Mouse (Mus musculus) heart, embryonic 15.5 days (tissue): ENCODE measurements around the gene Smyd3. TPM values are rescaled to one million over a fixed set of nuclear protein-coding genes. Genes with fewer than 3 reads are reported as not detected.
A peak's percentile ranks its signal among the peaks of the same experiment; 100 is the strongest.

Source experiments
- ATAC-seq: fragments of 200-750 bp; cut with Nextera tagmentation; replicated peaks from 2 replicates; pipeline ENCODE4 v1.8.0; 2017; ENCODE audit warnings: low read depth, moderate TSS enrichment; ENCODE audit not compliant: insufficient number of reproducible peaks, insufficient read depth, low FRiP score
- H3K27ac ChIP-seq: fragments of 300-500 bp; sonication (generic); 2 replicates; pipeline ENCODE4 v1.5.1; 2015; ENCODE audit warnings: mild to moderate bottlenecking, inconsistent platforms
- H3K27me3 ChIP-seq: fragments of 300-500 bp; sonication (generic); 2 replicates; pipeline ENCODE4 v1.6.1; 2015; ENCODE audit warnings: inconsistent platforms
- H3K36me3 ChIP-seq: fragments of 300-500 bp; sonication (generic); 2 replicates; pipeline ENCODE4 v1.6.1; 2015; ENCODE audit warnings: mild to moderate bottlenecking, inconsistent platforms
- H3K4me1 ChIP-seq: fragments of 300-500 bp; sonication (generic); replicated peaks from 2 replicates; pipeline ENCODE4 v1.6.1; 2015; ENCODE audit warnings: inconsistent platforms
- H3K4me2 ChIP-seq: fragments of 300-500 bp; sonication (generic); 2 replicates; pipeline ENCODE4 v1.6.1; 2015; ENCODE audit warnings: inconsistent platforms, mild to moderate bottlenecking, moderate library complexity
- H3K4me3 ChIP-seq: fragments of 300-500 bp; sonication (generic); 2 replicates; pipeline ENCODE4 v1.5.1; 2015; ENCODE audit warnings: mild to moderate bottlenecking, inconsistent platforms
- H3K9ac ChIP-seq: fragments of 300-500 bp; sonication (generic); 2 replicates; pipeline ENCODE4 v1.6.1; 2015; ENCODE audit warnings: mild to moderate bottlenecking, inconsistent platforms
- H3K9me3 ChIP-seq: fragments of 300-500 bp; sonication (generic); replicated peaks from 2 replicates; pipeline ENCODE4 v1.6.1; 2016; ENCODE audit warnings: inconsistent platforms
- WGBS: fragments of 180-500 bp; shearing (Covaris S2); methylation state at CpG from one replicate; pipeline ENCODE4 v1.1.7; 2015; ENCODE audit warnings: mixed read lengths; 5-methylcytosine and 5-hydroxymethylcytosine counted together
- polyA plus RNA-seq: library from polyadenylated mRNA; unstranded; fragments of >200 nt; fragmentation: Nextera tagmentation; extraction: Ambion mirVana; gene quantifications from 2 replicates; pipeline ENCODE4 v1.2.1, GENCODE M21; 2015

The Smyd3 gene
- polyA plus RNA-seq, 1 experiment from 2014 or later = 9.1 TPM

GRCm38 (mm10) chr1:179277346-179277745 lies 240.5 kb downstream of the Smyd3 start:
- Histone ChIP-seq H3K36me3 (no peaks in the 10 kb centered on the region), H3K9ac (no peak overlapping the region), H3K9me3 (no peaks in the 10 kb centered on the region), H3K4me3 (no peak overlapping the region), H3K4me2 (no peak overlapping the region), H3K4me1 (peaks cover 15% of the 10 kb centered on the region), H3K27ac (no peak overlapping the region), H3K27me3 (no peaks in the 10 kb centered on the region)
- no peak for ATAC-seq
- WGBS = 91% methylated on average over 9 of the region's 9 CpGs

DNA sequence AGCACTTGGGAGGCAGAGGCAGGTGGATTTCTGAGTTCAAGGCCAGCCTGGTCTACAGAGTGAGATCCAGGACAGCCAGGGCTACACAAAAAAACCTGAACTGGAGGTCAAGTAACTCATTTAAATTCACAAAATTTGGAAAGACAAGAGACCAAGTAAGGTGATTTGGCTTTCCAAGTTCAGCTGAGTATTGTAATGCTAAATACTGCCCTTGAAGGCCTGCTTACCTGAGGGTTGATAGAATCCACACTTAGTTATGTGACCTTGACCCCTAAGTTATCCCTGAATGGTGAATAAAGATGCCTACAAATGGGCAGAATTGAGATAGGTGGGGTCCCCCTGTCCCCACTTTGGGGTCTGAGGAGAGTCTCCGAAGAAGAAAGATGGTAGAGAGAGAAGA lies 241.0 kb downstream of the Smyd3 start:
- ATAC-seq = no peak
- H3K4me2 ChIP-seq = no peak overlapping the region
- H3K27ac ChIP-seq = no peak overlapping the region
- no peak overlapping the region for H3K4me3 ChIP-seq
- 94% methylated on average over 1 of the region's 1 CpGs for WGBS
- no peaks in the 10 kb centered on the region for H3K36me3 ChIP-seq
- H3K4me1 ChIP-seq = peaks cover 10% of the 10 kb centered on the region
- H3K27me3 ChIP-seq = no peaks in the 10 kb centered on the region
- no peak overlapping the region for H3K9ac ChIP-seq
- H3K9me3 ChIP-seq = no peaks in the 10 kb centered on the region

DNA sequence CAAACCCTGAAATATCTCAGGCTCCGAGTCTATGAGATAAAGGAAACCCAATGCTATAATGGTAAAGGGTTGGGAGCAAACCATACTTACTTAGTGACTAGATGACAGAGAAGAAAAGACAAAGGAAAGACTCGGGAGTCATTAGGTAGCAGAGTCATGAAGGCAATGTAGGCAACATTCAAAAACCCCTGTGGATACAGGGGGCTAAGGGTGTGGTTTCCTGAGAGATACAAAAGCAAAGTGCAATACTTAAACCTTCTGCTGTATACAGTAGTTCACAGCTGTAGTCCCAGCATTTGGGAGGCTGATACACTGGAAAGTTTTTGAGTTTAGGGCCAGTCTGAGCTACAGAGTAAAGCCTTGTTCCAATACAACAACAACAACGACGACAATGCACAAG lies 244.9 kb downstream of the Smyd3 start:
- H3K4me1 ChIP-seq = no peaks in the 10 kb centered on the region
- H3K27me3 ChIP-seq = no peaks in the 10 kb centered on the region
- no peak overlapping the region for H3K27ac ChIP-seq
- no peak overlapping the region for H3K9ac ChIP-seq
- no peak for ATAC-seq
- no peaks in the 10 kb centered on the region for H3K36me3 ChIP-seq
- H3K9me3 ChIP-seq = peaks cover 7% of the 10 kb centered on the region; the same call in 1 of the 2 replicates
- no peak overlapping the region for H3K4me3 ChIP-seq
- no peak overlapping the region for H3K4me2 ChIP-seq
- 82% methylated on average over 4 of the region's 4 CpGs for WGBS

DNA sequence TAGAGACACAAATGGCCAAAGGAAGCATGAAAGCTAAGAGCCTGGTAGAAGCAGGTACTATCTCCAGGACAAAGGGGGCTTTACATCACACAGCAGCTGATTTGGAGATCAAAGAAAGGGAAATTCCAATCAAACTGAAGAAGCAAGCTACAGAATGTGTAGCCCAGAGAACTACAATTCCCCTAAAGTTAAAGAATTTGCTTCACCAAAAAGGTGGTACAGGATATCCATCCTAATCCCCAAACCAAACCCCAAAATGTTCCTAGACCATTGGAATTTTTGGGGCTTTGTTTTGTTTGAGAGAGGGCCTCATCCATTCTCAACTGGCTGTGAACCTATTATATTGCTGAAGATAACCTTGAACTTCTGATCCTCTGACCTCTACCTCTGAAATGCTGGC lies 245.5 kb downstream of the Smyd3 start:
- ATAC-seq = no peak
- H3K9me3 ChIP-seq = peaks cover 7% of the 10 kb centered on the region; the same call in 1 of the 2 replicates
- H3K4me2 ChIP-seq = no peak overlapping the region
- no peak overlapping the region for H3K4me3 ChIP-seq
- no peak overlapping the region for H3K27ac ChIP-seq
- H3K4me1 ChIP-seq = no peaks in the 10 kb centered on the region
- H3K36me3 ChIP-seq = no peaks in the 10 kb centered on the region
- H3K9ac ChIP-seq = no peak overlapping the region
- H3K27me3 ChIP-seq = no peaks in the 10 kb centered on the region

DNA sequence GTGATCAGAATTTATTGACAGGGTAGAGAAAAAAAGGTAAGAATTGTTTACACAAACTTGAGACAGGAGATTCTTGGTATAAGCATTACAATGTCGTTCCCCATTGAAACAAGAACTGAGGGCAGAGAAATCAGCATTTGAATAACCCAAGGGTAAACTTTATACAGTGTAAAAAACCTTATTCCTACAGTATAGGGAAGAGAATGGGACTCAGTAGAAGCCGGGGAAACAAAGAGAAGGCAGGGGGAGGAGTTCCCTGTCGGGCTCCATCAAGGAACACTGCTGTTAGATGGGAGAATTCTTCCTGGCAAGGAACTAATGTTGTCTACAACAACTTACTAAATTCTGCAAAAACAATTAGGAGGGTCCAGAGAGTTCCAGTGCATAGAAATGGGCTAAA lies 250.9 kb downstream of the Smyd3 start:
- no peak overlapping the region for H3K9ac ChIP-seq
- no peak for ATAC-seq
- no peaks in the 10 kb centered on the region for H3K4me1 ChIP-seq
- no peak overlapping the region for H3K4me3 ChIP-seq
- H3K9me3 ChIP-seq = peaks cover 7% of the 10 kb centered on the region; the same call in 1 of the 2 replicates
- no peak overlapping the region for H3K4me2 ChIP-seq
- WGBS = 74% methylated on average over 3 of the region's 3 CpGs
- no peaks in the 10 kb centered on the region for H3K27me3 ChIP-seq
- H3K36me3 ChIP-seq = no peaks in the 10 kb centered on the region
- no peak overlapping the region for H3K27ac ChIP-seq

DNA sequence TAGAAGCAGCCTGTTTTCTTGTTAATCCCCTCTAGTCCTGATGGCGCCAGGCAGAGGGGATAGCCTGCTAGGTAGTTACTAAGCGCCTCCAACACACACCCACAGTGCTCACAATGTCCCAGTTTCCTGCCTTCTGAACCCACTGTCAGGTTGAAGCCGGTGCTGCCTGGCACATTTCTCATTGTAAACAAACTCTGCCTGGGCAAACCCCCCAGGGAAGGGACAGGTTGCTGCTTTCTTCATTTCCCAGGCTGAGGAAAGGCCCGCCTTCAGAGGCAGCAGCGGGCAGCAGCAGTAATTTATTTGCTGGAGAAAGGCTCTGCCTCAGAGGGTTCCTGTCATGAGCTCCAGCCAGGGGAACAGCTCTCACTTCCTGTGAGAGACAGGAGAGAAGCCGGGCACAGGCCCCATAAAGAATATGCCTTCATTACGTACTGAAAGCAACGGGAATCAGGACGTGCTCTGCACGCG lies 256.3 kb downstream of the Smyd3 start:
- Histone ChIP-seq H3K27ac (no peak overlapping the region), H3K4me2 (no peak overlapping the region), H3K27me3 (no peaks in the 10 kb centered on the region), H3K4me3 (no peak overlapping the region), H3K4me1 (no peaks in the 10 kb centered on the region), H3K36me3 (no peaks in the 10 kb centered on the region), H3K9ac (no peak overlapping the region), H3K9me3 (no peaks in the 10 kb centered on the region)
- ATAC-seq = no peak
- 62% methylated on average over 11 of the region's 11 CpGs for WGBS

GRCm38 (mm10) chr1:179255826-179256512 lies 261.9 kb downstream of the Smyd3 start:
- no peaks in the 10 kb centered on the region for H3K4me1 ChIP-seq
- no peak overlapping the region for H3K27ac ChIP-seq
- H3K27me3 ChIP-seq = no peaks in the 10 kb centered on the region
- H3K9me3 ChIP-seq = no peaks in the 10 kb centered on the region
- no peak for ATAC-seq
- 89% methylated on average over 11 of the region's 11 CpGs for WGBS
- H3K9ac ChIP-seq = no peak overlapping the region
- H3K4me2 ChIP-seq = no peak overlapping the region
- H3K36me3 ChIP-seq = no peaks in the 10 kb centered on the region
- no peak overlapping the region for H3K4me3 ChIP-seq

DNA sequence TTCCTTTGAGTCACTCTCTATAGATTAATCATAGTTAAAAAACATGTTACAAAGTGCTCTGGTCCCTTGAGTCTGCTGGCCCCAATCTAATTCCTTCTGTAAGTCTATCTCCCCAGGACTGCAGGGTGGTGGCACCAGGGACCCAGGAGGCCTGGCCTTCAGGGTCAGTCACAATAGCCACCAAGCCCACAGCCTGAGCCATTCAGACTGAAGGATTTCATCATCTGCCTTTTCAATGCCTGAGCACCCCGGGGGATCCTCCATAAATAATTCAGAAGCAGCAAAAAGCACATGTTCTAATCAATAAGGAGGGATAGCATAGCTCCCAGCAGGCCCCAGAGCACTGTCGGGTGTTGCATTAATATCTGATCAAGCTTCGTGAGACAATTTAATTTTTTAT lies 263.3 kb downstream of the Smyd3 start:
- H3K9me3 ChIP-seq = no peaks in the 10 kb centered on the region
- peaks cover 5% of the 10 kb centered on the region; the same call in 1 of the 2 replicates for H3K4me1 ChIP-seq
- H3K27me3 ChIP-seq = no peaks in the 10 kb centered on the region
- no peak overlapping the region for H3K4me2 ChIP-seq
- 65% methylated on average over 3 of the region's 3 CpGs for WGBS
- no peak overlapping the region for H3K27ac ChIP-seq
- H3K36me3 ChIP-seq = no peaks in the 10 kb centered on the region
- H3K9ac ChIP-seq = no peak overlapping the region
- H3K4me3 ChIP-seq = no peak overlapping the region
- no peak for ATAC-seq

DNA sequence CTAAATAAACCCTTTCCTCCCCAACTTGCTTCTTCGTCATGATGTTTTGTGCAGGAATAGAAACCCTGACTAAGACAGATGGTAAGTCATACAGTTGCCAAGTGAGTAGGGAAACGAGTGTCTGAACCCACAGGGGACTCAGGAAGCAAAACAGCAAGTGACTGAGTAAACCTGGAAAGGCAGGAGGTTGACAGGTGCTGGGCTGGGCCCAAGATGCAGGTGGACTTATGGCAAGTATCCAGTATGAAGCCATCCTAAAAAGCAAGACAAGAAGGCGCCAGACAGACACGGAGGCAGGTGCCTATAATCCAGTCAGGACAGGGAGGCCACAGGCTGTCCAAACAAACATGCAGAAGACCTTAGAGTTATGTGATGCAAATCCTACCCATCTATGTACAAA lies 265.2 kb downstream of the Smyd3 start:
- Histone ChIP-seq H3K27ac (no peak overlapping the region), H3K4me2 (no peak overlapping the region), H3K27me3 (no peaks in the 10 kb centered on the region), H3K4me3 (no peak overlapping the region), H3K9me3 (no peaks in the 10 kb centered on the region), H3K9ac (no peak overlapping the region), H3K36me3 (no peaks in the 10 kb centered on the region), H3K4me1 (peaks cover 13% of the 10 kb centered on the region; the same call in 1 of the 2 replicates)
- WGBS = 77% methylated on average over 4 of the region's 4 CpGs
- ATAC-seq = no peak

GRCm38 (mm10) chr1:179250388-179250787 lies 267.5 kb downstream of the Smyd3 start:
- peaks cover 13% of the 10 kb centered on the region; the same call in 1 of the 2 replicates for H3K4me1 ChIP-seq
- H3K9me3 ChIP-seq = no peaks in the 10 kb centered on the region
- ATAC-seq = 0 out of 2 replicates have a peak, but pooled peaks have one; percentile 35
- H3K9ac ChIP-seq = no peak overlapping the region
- 92% methylated on average over 3 of the region's 3 CpGs for WGBS
- H3K36me3 ChIP-seq = no peaks in the 10 kb centered on the region
- no peak overlapping the region for H3K27ac ChIP-seq
- no peaks in the 10 kb centered on the region for H3K27me3 ChIP-seq
- H3K4me3 ChIP-seq = no peak overlapping the region
- H3K4me2 ChIP-seq = no peak overlapping the region

DNA sequence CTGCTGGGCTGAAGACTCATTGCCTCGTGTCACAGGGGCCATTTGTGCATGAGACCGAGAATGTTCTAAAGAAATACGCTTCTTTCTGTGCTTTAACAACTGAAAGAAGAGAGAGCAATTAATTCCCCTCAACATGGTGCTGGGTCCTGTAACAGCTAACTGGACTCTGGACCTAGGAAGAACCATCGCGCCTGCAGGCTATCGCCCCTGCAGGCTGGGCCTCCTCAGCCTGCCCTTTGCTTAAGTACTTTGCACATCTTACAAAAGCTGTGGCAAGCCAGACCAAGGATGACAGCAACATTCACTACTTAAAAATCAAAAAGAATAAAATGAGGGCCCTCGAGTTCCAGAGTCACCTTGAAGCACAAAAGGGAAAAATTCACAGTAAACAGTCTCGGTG lies 274.3 kb downstream of the Smyd3 start:
- H3K9me3 ChIP-seq = no peaks in the 10 kb centered on the region
- no peak overlapping the region for H3K4me2 ChIP-seq
- no peak overlapping the region for H3K9ac ChIP-seq
- H3K36me3 ChIP-seq = no peaks in the 10 kb centered on the region
- no peak overlapping the region for H3K4me3 ChIP-seq
- H3K27me3 ChIP-seq = no peaks in the 10 kb centered on the region
- no peak overlapping the region for H3K27ac ChIP-seq
- no peak for ATAC-seq
- 0 out of 2 replicates have a peak, but pooled peaks cover 3% of the 10 kb centered on the region for H3K4me1 ChIP-seq
- 86% methylated on average over 8 of the region's 8 CpGs for WGBS

- 81% methylated on average over 6 of the region's 6 CpGs for WGBS
Observed at GRCm38 (mm10) chr1:179240663-179241279, 277.1 kb downstream of the Smyd3 start.

More at GRCm38 (mm10) chr1:179240663-179241279, 277.1 kb downstream of the Smyd3 start:
- no peak overlapping the region for H3K4me3 ChIP-seq
- H3K27ac ChIP-seq = no peak overlapping the region
- no peak overlapping the region for H3K9ac ChIP-seq
- H3K4me1 ChIP-seq = no peaks in the 10 kb centered on the region
- ATAC-seq = no peak
- no peaks in the 10 kb centered on the region for H3K9me3 ChIP-seq
- no peaks in the 10 kb centered on the region for H3K27me3 ChIP-seq
- H3K4me2 ChIP-seq = no peak overlapping the region
- H3K36me3 ChIP-seq = no peaks in the 10 kb centered on the region
